Mouse (Mus musculus) cortical plate, adult 2 months (tissue): ENCODE measurements around the gene Fgd4.

Experiments
- CTCF ChIP-seq: fragments of 200-500 bp; IDR thresholded peaks from 2 replicates; pipeline ENCODE4 v1.5.1; 2011; ENCODE audit warnings: mild to moderate bottlenecking, control low read depth, low read length; ENCODE audit not compliant: insufficient read depth; ENCODE audit errors: extremely low read depth
- POLR2A ChIP-seq: fragments of 200-500 bp; IDR thresholded peaks from 2 replicates; pipeline ENCODE4 v1.6.1; 2011; ENCODE audit warnings: mild to moderate bottlenecking, low read length, control low read depth; ENCODE audit not compliant: insufficient read depth; ENCODE audit errors: extremely low read depth

GRCm38 (mm10) chr16:16498798-16499197 is 101.6 kb downstream of the Fgd4 start:
- no peak for TF ChIP-seq CTCF
- no peak for TF ChIP-seq POLR2A
